Mouse (Mus musculus): ENCODE results near the gene Ryr3. TPM values are rescaled to one million over a fixed set of nuclear protein-coding genes. Genes with fewer than 3 reads are reported as not detected.
"Not testable (repeated sequence)": the region's sequence is repeated elsewhere in the genome, so short reads cannot be mapped to it uniquely, and the experiment has no call there.

Gene Ryr3
- polyA plus RNA-seq, 1 experiment from 2014 or later: 2.1 TPM

DNA sequence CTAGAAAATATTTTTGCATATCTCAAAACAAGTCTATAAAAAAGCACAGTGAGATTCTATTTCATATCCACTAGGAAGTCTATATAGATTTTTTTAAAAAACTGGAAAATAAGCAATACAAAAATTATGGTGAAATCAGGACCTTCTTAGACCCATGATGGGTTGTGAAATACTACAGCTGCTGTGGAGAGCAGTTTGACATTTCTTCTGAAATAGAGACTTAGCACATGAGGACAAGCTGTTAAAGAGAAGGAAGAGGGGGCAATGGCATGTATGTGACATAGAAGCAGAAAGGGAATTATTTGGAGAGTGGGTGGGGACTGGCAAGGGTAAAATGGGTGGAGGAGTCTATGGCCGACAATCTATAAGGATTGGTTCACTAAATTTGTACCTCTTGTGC lies 124.1 kb downstream of the Ryr3 start:
- no peak overlapping the region for H3K9ac ChIP-seq (replicated peaks)
- H3K9me3 ChIP-seq: no peaks in the 10 kb centered on the region
- H3K27me3 ChIP-seq: no peaks in the 10 kb centered on the region
- no peak overlapping the region for H3K4me2 ChIP-seq (replicated peaks)
- H3K4me1 ChIP-seq (replicated peaks): no peaks in the 10 kb centered on the region
- H3K27ac ChIP-seq: no peak overlapping the region
- ATAC-seq: no peak
- WGBS: 97% methylated on average over 1 of the region's 1 CpGs
- H3K36me3 ChIP-seq: no peaks in the 10 kb centered on the region
- H3K4me3 ChIP-seq (replicated peaks): no peak overlapping the region

DNA sequence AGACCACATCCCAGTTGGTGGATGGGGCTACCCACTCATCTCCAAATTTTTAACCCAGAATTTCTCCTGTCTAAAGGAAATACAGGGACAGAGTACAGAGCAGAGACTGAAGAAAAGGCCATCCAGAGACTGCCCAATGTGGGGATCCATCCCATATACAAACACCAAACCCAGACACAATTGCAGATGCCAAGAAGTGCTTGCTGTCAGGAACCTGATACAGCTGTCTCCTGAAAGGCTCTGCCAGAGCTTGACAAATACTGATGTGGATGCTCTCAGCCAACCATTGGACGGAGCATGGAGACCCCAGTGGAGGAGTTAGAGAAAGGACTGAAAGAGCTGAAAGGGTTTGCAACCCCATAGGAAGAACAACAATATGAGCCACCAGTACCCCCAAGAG lies 125.6 kb downstream of the Ryr3 start:
- not testable (repeated sequence) for H3K4me1 ChIP-seq (replicated peaks); H3K9me3 ChIP-seq; H3K27me3 ChIP-seq; H3K36me3 ChIP-seq; H3K4me3 ChIP-seq (replicated peaks); H3K9ac ChIP-seq (replicated peaks); ATAC-seq; H3K27ac ChIP-seq; H3K4me2 ChIP-seq (replicated peaks)
- 89% methylated on average over 1 of the region's 1 CpGs for WGBS

DNA sequence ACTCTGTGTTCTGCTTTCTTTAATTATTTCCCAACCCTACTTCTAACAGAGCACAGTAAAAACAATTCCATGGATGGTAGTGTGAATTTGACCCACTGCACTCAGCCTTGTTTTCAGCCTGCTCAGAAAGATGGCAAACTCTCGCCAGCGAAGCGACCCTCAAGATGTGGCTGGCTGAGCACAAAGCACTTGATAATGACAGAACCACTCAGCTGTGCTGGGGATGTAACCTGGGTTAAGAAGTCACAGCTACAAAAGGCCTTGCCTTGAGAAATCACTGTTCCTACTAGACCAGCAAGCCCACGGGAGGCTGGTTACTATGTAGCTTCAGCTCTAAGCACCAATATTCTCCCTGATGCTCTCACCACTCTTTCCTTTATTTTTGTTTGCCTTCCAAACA lies 140.5 kb downstream of the Ryr3 start:
- H3K27ac ChIP-seq: no peak overlapping the region
- H3K27me3 ChIP-seq: no peaks in the 10 kb centered on the region
- H3K4me2 ChIP-seq (replicated peaks): no peak overlapping the region
- no peak overlapping the region for H3K9ac ChIP-seq (replicated peaks)
- ATAC-seq: no peak
- no peaks in the 10 kb centered on the region for H3K9me3 ChIP-seq
- H3K36me3 ChIP-seq: no peaks in the 10 kb centered on the region
- H3K4me3 ChIP-seq (replicated peaks): no peak overlapping the region
- no peaks in the 10 kb centered on the region for H3K4me1 ChIP-seq (replicated peaks)
- 62% methylated on average over 4 of the region's 4 CpGs for WGBS

DNA sequence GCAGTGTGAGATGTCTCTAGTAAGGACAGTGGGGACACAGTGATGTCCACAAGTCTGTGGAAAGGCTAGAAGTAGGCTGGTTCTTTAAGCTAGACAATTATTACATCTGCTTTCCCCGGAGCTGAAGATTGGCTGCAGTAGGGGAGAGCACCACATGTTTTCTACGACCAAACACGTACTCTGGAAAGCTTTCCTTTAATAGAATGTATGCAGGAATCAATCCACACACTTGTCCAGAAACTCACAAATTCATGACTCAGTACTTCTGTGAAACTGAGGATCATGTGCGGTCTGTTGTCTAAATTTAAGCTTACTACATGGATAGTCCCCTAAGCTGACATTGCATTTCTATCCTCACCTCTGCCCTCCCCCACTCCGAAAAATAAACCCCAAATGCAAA lies 157.5 kb downstream of the Ryr3 start:
- Histone ChIP-seq H3K9me3 (no peaks in the 10 kb centered on the region), H3K27me3 (no peaks in the 10 kb centered on the region), H3K4me1 (replicated peaks) (no peaks in the 10 kb centered on the region), H3K9ac (replicated peaks) (no peak overlapping the region), H3K27ac (no peak overlapping the region), H3K4me2 (replicated peaks) (no peak overlapping the region), H3K36me3 (no peaks in the 10 kb centered on the region), H3K4me3 (replicated peaks) (no peak overlapping the region)
- no peak for ATAC-seq
- 89% methylated on average over 5 of the region's 5 CpGs for WGBS

DNA sequence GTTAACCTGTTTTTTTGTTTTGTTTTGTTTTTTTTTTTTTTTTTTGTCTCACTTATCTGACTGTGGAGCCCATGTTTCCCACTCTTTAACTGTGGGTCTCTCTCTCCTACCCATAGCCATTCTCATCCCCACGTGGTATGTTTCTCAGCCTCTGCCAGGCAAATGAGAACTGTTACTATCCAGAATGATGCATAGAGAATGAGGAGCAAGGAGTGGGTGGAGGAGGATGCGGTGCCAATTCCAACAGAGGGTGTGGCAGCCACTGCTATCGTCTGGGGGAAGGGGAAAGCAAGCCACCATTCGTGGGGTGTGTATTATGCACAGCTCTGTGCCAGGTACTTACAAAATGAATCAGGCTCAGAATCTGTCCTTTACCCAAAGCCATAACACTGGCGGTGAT lies 158.0 kb downstream of the Ryr3 start:
- 75% methylated on average over 5 of the region's 5 CpGs for WGBS
- no peak overlapping the region for H3K4me2 ChIP-seq (replicated peaks)
- no peak overlapping the region for H3K9ac ChIP-seq (replicated peaks)
- no peaks in the 10 kb centered on the region for H3K9me3 ChIP-seq
- H3K4me3 ChIP-seq (replicated peaks): no peak overlapping the region
- no peak for ATAC-seq
- no peaks in the 10 kb centered on the region for H3K4me1 ChIP-seq (replicated peaks)
- H3K36me3 ChIP-seq: no peaks in the 10 kb centered on the region
- H3K27me3 ChIP-seq: no peaks in the 10 kb centered on the region
- H3K27ac ChIP-seq: no peak overlapping the region

DNA sequence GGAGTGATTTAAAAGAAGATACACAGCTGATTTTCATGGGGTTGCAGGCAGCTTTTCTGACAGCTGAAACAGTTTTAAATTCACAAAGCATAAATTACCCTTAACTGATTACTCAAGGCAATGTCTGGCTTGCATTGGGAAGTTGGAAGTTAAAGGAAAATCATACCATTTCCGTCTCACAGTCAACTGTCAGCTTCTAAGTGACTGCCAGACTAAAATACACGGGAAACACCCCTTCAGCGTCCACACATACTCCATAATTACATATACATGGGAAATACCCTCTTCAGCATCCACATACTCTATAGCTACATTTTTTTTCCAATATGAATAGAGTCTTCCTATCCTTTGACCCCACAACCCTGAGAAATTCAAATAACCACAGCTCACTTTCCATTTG lies 158.8 kb downstream of the Ryr3 start:
- ATAC-seq: no peak
- H3K9me3 ChIP-seq: no peaks in the 10 kb centered on the region
- H3K4me3 ChIP-seq (replicated peaks): no peak overlapping the region
- H3K4me1 ChIP-seq (replicated peaks): no peaks in the 10 kb centered on the region
- no peak overlapping the region for H3K9ac ChIP-seq (replicated peaks)
- H3K36me3 ChIP-seq: no peaks in the 10 kb centered on the region
- no peak overlapping the region for H3K27ac ChIP-seq
- H3K27me3 ChIP-seq: no peaks in the 10 kb centered on the region
- H3K4me2 ChIP-seq (replicated peaks): no peak overlapping the region
- 71% methylated on average over 3 of the region's 3 CpGs for WGBS

- no peak overlapping the region for H3K4me2 ChIP-seq (replicated peaks)
- no peak for ATAC-seq
- H3K27ac ChIP-seq: no peak overlapping the region
Observed at GRCm38 (mm10) chr2:113055591-113055990, 161.3 kb downstream of the Ryr3 start.

DNA sequence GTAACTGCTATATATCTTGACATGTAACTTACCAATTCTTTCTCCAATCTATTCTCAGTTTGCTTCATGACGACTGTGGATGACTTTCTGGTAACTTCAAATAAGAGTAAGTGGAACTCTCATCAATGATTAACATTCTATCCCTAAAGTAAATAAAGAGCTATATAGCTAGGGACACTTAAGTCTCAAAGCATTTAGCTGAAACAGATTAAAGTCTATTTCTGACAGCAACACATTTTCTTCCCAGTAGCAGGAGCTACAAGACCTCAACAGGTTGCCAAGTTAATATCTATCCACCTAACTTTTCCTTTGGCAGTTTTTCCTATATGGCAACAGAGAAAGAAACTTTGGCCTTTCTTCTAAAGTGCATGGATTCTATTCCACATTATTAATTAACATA lies 167.1 kb downstream of the Ryr3 start:
- WGBS: 82% methylated on average over 1 of the region's 1 CpGs
- Histone ChIP-seq H3K4me2 (replicated peaks) (no peak overlapping the region), H3K4me3 (replicated peaks) (no peak overlapping the region), H3K36me3 (no peaks in the 10 kb centered on the region), H3K4me1 (replicated peaks) (no peaks in the 10 kb centered on the region), H3K9ac (replicated peaks) (no peak overlapping the region), H3K27me3 (no peaks in the 10 kb centered on the region), H3K27ac (no peak overlapping the region), H3K9me3 (no peaks in the 10 kb centered on the region)
- no peak for ATAC-seq

More at GRCm38 (mm10) chr2:113055591-113055990, 161.3 kb downstream of the Ryr3 start:
- Histone ChIP-seq H3K36me3 (no peaks in the 10 kb centered on the region), H3K4me3 (replicated peaks) (no peak overlapping the region), H3K9me3 (no peaks in the 10 kb centered on the region), H3K27me3 (no peaks in the 10 kb centered on the region), H3K4me1 (replicated peaks) (no peaks in the 10 kb centered on the region), H3K9ac (replicated peaks) (no peak overlapping the region)
- 93% methylated on average over 2 of the region's 2 CpGs for WGBS

DNA sequence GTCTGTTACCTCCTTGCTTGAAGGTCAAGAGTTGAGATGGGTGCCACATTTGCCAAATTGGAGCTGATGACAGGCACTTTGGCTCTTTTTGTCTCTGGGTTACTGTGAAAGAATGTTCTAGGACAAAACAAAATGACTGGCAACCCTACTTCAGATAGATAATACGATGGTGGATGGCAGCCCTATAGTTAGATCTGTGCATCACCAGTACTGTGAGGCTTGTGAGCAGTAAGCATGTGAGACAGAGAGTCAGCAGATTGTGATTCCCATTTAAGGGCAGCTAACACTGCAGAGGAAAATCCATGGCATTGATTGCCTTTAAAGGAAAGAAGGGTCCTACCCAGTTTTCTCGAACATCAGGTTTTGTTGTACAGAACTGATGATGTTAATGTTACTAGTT lies 180.3 kb downstream of the Ryr3 start:
- WGBS: 90% methylated on average over 2 of the region's 2 CpGs
- no peak overlapping the region for H3K4me3 ChIP-seq (replicated peaks)
- H3K9ac ChIP-seq (replicated peaks): no peak overlapping the region
- H3K4me1 ChIP-seq (replicated peaks): no peaks in the 10 kb centered on the region
- H3K36me3 ChIP-seq: no peaks in the 10 kb centered on the region
- H3K27ac ChIP-seq: no peak overlapping the region
- no peak overlapping the region for H3K4me2 ChIP-seq (replicated peaks)
- no peak for ATAC-seq
- H3K9me3 ChIP-seq: no peaks in the 10 kb centered on the region
- no peaks in the 10 kb centered on the region for H3K27me3 ChIP-seq

DNA sequence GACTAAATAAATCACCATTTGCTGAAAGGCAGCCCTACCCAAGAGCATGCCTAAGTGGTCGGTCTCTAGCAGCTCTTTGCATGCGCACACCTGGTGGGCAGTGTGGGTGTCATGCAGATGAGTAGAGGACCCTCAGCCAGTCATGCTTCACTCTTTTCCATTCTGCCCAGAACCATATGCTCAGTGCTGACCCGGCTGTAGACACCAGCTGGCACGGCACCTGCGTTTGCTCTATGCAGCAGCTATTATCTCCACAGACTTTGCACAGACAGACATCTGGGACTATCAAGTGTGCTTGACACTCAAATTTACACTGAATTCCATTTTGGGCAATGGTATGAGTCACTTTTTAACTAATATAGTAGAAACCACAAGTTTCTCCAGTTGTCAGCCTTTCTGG lies 186.2 kb downstream of the Ryr3 start:
- Histone ChIP-seq H3K27me3 (no peaks in the 10 kb centered on the region), H3K4me1 (replicated peaks) (no peaks in the 10 kb centered on the region), H3K36me3 (no peaks in the 10 kb centered on the region), H3K27ac (no peak overlapping the region), H3K9ac (replicated peaks) (no peak overlapping the region), H3K4me2 (replicated peaks) (no peak overlapping the region), H3K4me3 (replicated peaks) (no peak overlapping the region), H3K9me3 (no peaks in the 10 kb centered on the region)
- no peak for ATAC-seq
- WGBS: 83% methylated on average over 5 of the region's 5 CpGs

DNA sequence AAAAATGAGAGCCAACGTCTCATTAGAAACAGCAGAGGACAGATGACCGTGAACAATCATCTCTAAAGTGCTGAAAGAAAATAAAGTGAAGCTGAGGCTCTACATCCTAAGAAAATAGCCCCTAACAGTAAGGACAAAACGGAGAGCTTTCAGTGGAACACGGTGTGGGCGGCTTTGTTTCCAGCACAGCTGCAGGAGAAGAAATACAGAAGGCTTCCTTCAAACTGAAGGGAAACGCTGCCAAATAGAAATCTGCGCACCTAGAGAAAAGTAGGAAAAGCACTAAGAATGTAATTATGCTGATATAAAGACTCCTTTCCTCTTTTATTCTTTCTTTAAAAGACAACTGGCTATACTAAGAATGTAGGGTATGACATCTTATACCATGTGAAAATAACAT lies 197.0 kb downstream of the Ryr3 start:
- Histone ChIP-seq H3K4me3 (replicated peaks) (no peak overlapping the region), H3K27me3 (no peaks in the 10 kb centered on the region), H3K4me1 (replicated peaks) (no peaks in the 10 kb centered on the region), H3K36me3 (no peaks in the 10 kb centered on the region), H3K4me2 (replicated peaks) (no peak overlapping the region), H3K9me3 (no peaks in the 10 kb centered on the region), H3K9ac (replicated peaks) (no peak overlapping the region), H3K27ac (no peak overlapping the region)
- ATAC-seq: no peak
- WGBS: 70% methylated on average over 7 of the region's 7 CpGs

- H3K36me3 ChIP-seq: no peaks in the 10 kb centered on the region
- no peaks in the 10 kb centered on the region for H3K27me3 ChIP-seq
- WGBS: 62% methylated on average over 1 of the region's 1 CpGs
- H3K4me3 ChIP-seq (replicated peaks): no peak overlapping the region
- no peak overlapping the region for H3K4me2 ChIP-seq (replicated peaks)
- no peak for ATAC-seq
- H3K27ac ChIP-seq: no peak overlapping the region
- no peaks in the 10 kb centered on the region for H3K4me1 ChIP-seq (replicated peaks)
- no peak overlapping the region for H3K9ac ChIP-seq (replicated peaks)
- no peaks in the 10 kb centered on the region for H3K9me3 ChIP-seq
Observed at GRCm38 (mm10) chr2:113018278-113018677, 198.6 kb downstream of the Ryr3 start.

- Histone ChIP-seq H3K9me3 (no peaks in the 10 kb centered on the region), H3K36me3 (no peaks in the 10 kb centered on the region), H3K4me3 (replicated peaks) (no peak overlapping the region), H3K9ac (replicated peaks) (no peak overlapping the region), H3K4me1 (replicated peaks) (no peaks in the 10 kb centered on the region), H3K27me3 (no peaks in the 10 kb centered on the region), H3K4me2 (replicated peaks) (no peak overlapping the region), H3K27ac (no peak overlapping the region)
- no peak for ATAC-seq
- WGBS: 80% methylated on average over 2 of the region's 2 CpGs
Observed at GRCm38 (mm10) chr2:113016236-113016635, 200.7 kb downstream of the Ryr3 start.
